Mouse (Mus musculus) G1E (cell line): ENCODE data around the gene Ranbp10.

Experiments
- CTCF ChIP-seq: IDR thresholded peaks from 2 replicates; pipeline ENCODE4 v1.5.1; 2012; ENCODE audit warnings: low read depth, low read length, inconsistent platforms, mixed read lengths
- TAL1 ChIP-seq: conservative IDR thresholded peaks from 2 replicates; pipeline ENCODE4 v1.6.1; 2012; ENCODE audit warnings: low read depth, low read length, inconsistent platforms, mixed read lengths

GRCm38 (mm10) chr8:105850611-105851010, 23.5 kb upstream of the Ranbp10 start:
- no peak for TF ChIP-seq CTCF
- no peak for TF ChIP-seq TAL1
